Mouse (Mus musculus): ENCODE data around the gene Olfr1248.
"Not testable (repeated sequence)": the region's sequence is repeated elsewhere in the genome, so short reads cannot be mapped to it uniquely, and the experiment has no call there.

The Olfr1248 gene

GRCm38 (mm10) chr2:89618145-89618544 is at the start of gene Olfr1248:
TSS of gene Olfr1248 (minus strand) at chr2:89618245.
- DNase-seq (ENCODE audit: low read depth), result not testable (repeated sequence)

- DNase-seq (ENCODE audit: low read depth), result no peak
Observed at GRCm38 (mm10) chr2:89661367-89661766, 43.3 kb upstream of the Olfr1248 start, which contains the start of gene Olfr1250. TSS of gene Olfr1250 (minus strand) at chr2:89661467.

- DNase-seq (ENCODE audit: low read depth), result no peak
Observed at GRCm38 (mm10) chr2:89634883-89635282, 16.8 kb upstream of the Olfr1248 start, which contains the start of gene Olfr1249. TSS of gene Olfr1249 (minus strand) at chr2:89634983.

- no peak for DNase-seq (ENCODE audit: low read depth)
Observed at GRCm38 (mm10) chr2:89614030-89614429, 4.0 kb downstream of the Olfr1248 start, which contains the start of gene Olfr1247. TSS of gene Olfr1247 (minus strand) at chr2:89614130.

- DNase-seq (ENCODE audit: low read depth), result no peak
Observed at GRCm38 (mm10) chr2:89593057-89593456, 25.0 kb downstream of the Olfr1248 start, which contains the start of gene Olfr1246. TSS of gene Olfr1246 (minus strand) at chr2:89593157.

- DNase-seq (ENCODE audit: low read depth), result no peak
Observed at GRCm38 (mm10) chr2:89578347-89578746, 39.7 kb downstream of the Olfr1248 start, which contains the start of gene Olfr1245. TSS of gene Olfr1245 (minus strand) at chr2:89578447.

All from c-Kit-positive CD71-positive TER-119-negative erythroid progenitor cells, embryonic 14.5 days (primary cell).